ENCODE assay signal across 11 mouse cellular contexts in the genomic region with DNA sequence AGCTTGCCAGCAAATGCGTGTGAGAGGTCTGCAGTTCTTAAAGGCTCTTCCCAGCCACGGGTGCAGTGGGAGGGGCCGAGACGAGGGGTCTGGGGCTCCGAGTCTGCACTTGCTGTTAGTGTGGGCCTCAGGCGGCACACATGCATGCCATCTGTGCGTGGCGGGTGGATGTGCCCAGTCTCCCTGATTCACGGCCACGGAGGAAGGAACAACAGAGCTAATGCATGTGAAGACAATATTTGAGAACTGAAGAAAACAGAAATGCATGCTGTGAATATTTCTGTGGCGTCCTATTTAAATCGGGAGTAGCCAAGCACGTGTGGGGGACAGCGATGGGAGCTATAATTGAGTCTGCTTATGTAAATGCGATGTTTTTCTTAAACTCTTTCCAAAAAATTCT.
A peak's percentile ranks its signal among the peaks of the same experiment; 100 is the strongest.
DNase-seq lines count a peak whose midpoint lies in the region; ATAC-seq lines count a peak whose summit lies in the region.
"Had no signal": no experiment of that assay in that cellular context is flagged by ENCODE, and none has a peak within 500 bp of the region (broad histone marks: within the 10 kb centered on the region; RNA-seq: fewer than 3 reads in every experiment).

No protein-coding gene starts in this region.

- 32% methylated on average over 15 of the region's 15 CpGs for WGBS in embryonic facial prominence, embryonic 12.5 days
- WGBS in neural tube, embryonic 13.5 days, result 44% methylated on average over 15 of the region's 15 CpGs

- no peak for ATAC-seq in cerebellum, adult (ENCODE audit: insufficient number of reproducible peaks, low FRiP score, low TSS enrichment)
- no peak for ATAC-seq in embryonic facial prominence, embryonic 12.5 days (ENCODE audit: insufficient number of reproducible peaks, insufficient read depth, low FRiP score, low TSS enrichment)
- ATAC-seq in neural tube, embryonic 13.5 days (ENCODE audit: low read depth), result no peak
- no peak for ATAC-seq in megakaryocyte, adult 5-6 weeks (ENCODE audit: poor library complexity, severe bottlenecking)

- no peaks in the 10 kb centered on the region for H3K27me3 ChIP-seq in embryonic facial prominence, embryonic 12.5 days
- no peaks in the 10 kb centered on the region for H3K27me3 ChIP-seq in neural tube, embryonic 13.5 days

- H3K36me3 ChIP-seq in embryonic facial prominence, embryonic 12.5 days, result no peaks in the 10 kb centered on the region
- no peaks in the 10 kb centered on the region for H3K36me3 ChIP-seq in neural tube, embryonic 13.5 days

- DNase-seq in cerebellum, postnatal 14 days, result peak; percentile 12 to 24
- peak; percentile 35 to 58 for DNase-seq in left cerebral cortex, adult 18-20 months (ENCODE audit: low spot score in 2 of 2)
- DNase-seq in kidney, postnatal 36 days, result no peak
- no peak for DNase-seq in cerebellum, adult 11-12 months
- DNase-seq: cerebellum, adult 9-11 months; kidney, adult 2 months; lung, adult 2 months had no signal

- no peaks in the 10 kb centered on the region for H3K9me3 ChIP-seq in embryonic facial prominence, embryonic 12.5 days
- H3K9me3 ChIP-seq in neural tube, embryonic 13.5 days, result no peaks in the 10 kb centered on the region

- H3K4me3 ChIP-seq in embryonic facial prominence, embryonic 12.5 days, result no peak overlapping the region
- no peak overlapping the region for H3K4me3 ChIP-seq in neural tube, embryonic 13.5 days

- H3K27ac ChIP-seq in embryonic facial prominence, embryonic 12.5 days, result no peak overlapping the region
- no peak overlapping the region for H3K27ac ChIP-seq in neural tube, embryonic 13.5 days (replicated peaks)

- peak overlapping the region; percentile 29 for H3K4me2 ChIP-seq in embryonic facial prominence, embryonic 12.5 days (replicated peaks)
- H3K4me2 ChIP-seq in neural tube, embryonic 13.5 days, result peak overlapping the region; percentile 29; the same call in 1 of the 2 replicates

- peaks cover 15% of the 10 kb centered on the region for H3K4me1 ChIP-seq in embryonic facial prominence, embryonic 12.5 days
- H3K4me1 ChIP-seq in neural tube, embryonic 13.5 days (replicated peaks), result peaks cover 4% of the 10 kb centered on the region; the same call in 1 of the 2 replicates

- H3K9ac ChIP-seq in embryonic facial prominence, embryonic 12.5 days, result no peak overlapping the region
- no peak overlapping the region for H3K9ac ChIP-seq in neural tube, embryonic 13.5 days

Comparison
In these comparisons a context has a peak if more than half of its experiments do, and no peak if none do; other contexts are left out.
1. DNase-seq: peak in cerebellum, postnatal 14 days (2 of 2) and left cerebral cortex, adult 18-20 months (2 of 2); none in kidney, postnatal 36 days (0 of 2) and cerebellum, adult 11-12 months (single experiment).